In the genomic region with DNA sequence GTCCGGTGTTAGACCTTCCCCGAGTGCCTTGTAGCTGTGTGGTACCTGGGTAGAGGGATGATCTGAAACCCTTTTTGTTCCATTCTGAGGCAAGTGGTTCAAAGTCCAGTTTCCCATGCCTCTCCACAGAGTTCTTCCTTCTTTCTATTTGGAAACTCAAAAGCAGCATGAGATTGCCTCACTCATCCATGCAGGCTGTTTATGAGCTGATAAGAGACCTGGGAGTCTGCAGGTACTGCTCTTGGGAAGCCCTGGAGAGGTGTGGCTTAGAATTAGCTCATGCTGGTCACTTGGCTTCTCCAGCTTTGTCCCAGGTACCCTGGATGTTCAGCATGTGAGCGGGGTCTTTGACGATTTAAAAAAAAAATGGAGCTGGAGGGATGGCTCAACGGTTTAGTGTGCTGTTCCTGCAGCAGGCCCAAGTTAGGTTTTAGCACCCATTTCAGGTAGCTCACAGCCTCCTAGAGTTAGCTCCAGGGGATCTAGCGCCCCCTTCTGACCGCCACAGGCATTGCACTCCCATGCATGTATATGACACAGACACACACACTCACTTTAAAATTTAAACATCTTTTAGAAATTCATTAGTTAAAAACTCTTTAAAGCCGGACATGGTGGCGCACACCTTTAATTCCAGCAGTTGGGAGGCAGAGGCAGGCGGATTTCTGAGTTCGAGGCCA, we compare ENCODE assay signal across 15 mouse cellular contexts.
DNase-seq lines count a peak whose midpoint lies in the region; ATAC-seq and TF ChIP-seq lines count a peak whose summit lies in the region.
"Had no signal": no experiment of that assay in that cellular context is flagged by ENCODE, and none has a peak within 500 bp of the region (broad histone marks: within the 10 kb centered on the region; RNA-seq: fewer than 3 reads in every experiment).

No protein-coding gene starts in this region.

- no peaks in the 10 kb centered on the region for H3K4me1 ChIP-seq in cerebellum, adult 2 months (ENCODE audit: control insufficient read depth, insufficient read depth, low read length)
- no peaks in the 10 kb centered on the region for H3K4me1 ChIP-seq in liver, postnatal 0 days (ENCODE audit: insufficient read depth)
- peaks cover 1% of the 10 kb centered on the region; the same call in 1 of the 2 replicates for H3K4me1 ChIP-seq in forebrain, embryonic 14.5 days (ENCODE audit: control insufficient read depth, insufficient read depth, low read length)

- H3K9ac ChIP-seq in liver, postnatal 0 days (replicated peaks): no peak overlapping the region
- no peak overlapping the region for H3K9ac ChIP-seq in forebrain, embryonic 14.5 days (ENCODE audit: low read length)

- H3K27ac ChIP-seq in cerebellum, adult 2 months (ENCODE audit: insufficient read depth, low read length): no peak overlapping the region
- H3K27ac ChIP-seq in liver, postnatal 0 days (ENCODE audit: low read depth): no peak overlapping the region
- H3K27ac ChIP-seq in forebrain, embryonic 14.5 days (ENCODE audit: low read depth, low read length): no peak overlapping the region

- DNase-seq in cerebellum, adult 2 months: no peak
- DNase-seq in cerebellum, adult 18-20 months: no peak
- no peak for DNase-seq in liver, postnatal 0 days
- no peak for DNase-seq in liver
- peak; percentile 81 for DNase-seq in ZHBTc4 (ENCODE audit: low read depth, low spot score)
- peak; percentile 28 for DNase-seq in splenic B cell, adult 2 months (ENCODE audit: low read depth, low spot score)
- no peak for DNase-seq in forebrain, embryonic 14.5 days (ENCODE audit: low spot score)
- DNase-seq in cerebellum, adult 11 months: no peak
- DNase-seq: adrenal gland, postnatal 36 days; cerebellum, adult 9-11 months; heart, adult 11 months; heart, postnatal 4 days; kidney, postnatal 10 days; lung, postnatal 4 days had no signal

- H3K4me3 ChIP-seq in cerebellum, adult 2 months (replicated peaks; ENCODE audit: insufficient read depth, low read depth, low read length): no peak overlapping the region
- no peak overlapping the region for H3K4me3 ChIP-seq in liver, postnatal 0 days (ENCODE audit: low read depth, low read length)
- no peak overlapping the region for H3K4me3 ChIP-seq in forebrain, embryonic 14.5 days (ENCODE audit: low read depth, low read length)

- H3K4me2 ChIP-seq in liver, postnatal 0 days (ENCODE audit: low read depth, low read length): no peak overlapping the region
- no peak overlapping the region for H3K4me2 ChIP-seq in forebrain, embryonic 14.5 days (ENCODE audit: low read length)

- no peaks in the 10 kb centered on the region for H3K9me3 ChIP-seq in liver, postnatal 0 days (ENCODE audit: low read length)
- H3K9me3 ChIP-seq in forebrain, embryonic 14.5 days (replicated peaks; ENCODE audit: control insufficient read depth, low read length): no peaks in the 10 kb centered on the region

- H3K27me3 ChIP-seq in cerebellum, adult 2 months (ENCODE audit: control insufficient read depth, insufficient read depth, low read length): peaks cover 2% of the 10 kb centered on the region; the same call in 1 of the 2 replicates
- H3K27me3 ChIP-seq in liver, postnatal 0 days (ENCODE audit: insufficient read depth, low read length): no peaks in the 10 kb centered on the region
- H3K27me3 ChIP-seq in splenic B cell, adult 2 months (ENCODE audit: control insufficient read depth, insufficient read depth, low read length, poor library complexity, severe bottlenecking): no peaks in the 10 kb centered on the region
- no peaks in the 10 kb centered on the region for H3K27me3 ChIP-seq in forebrain, embryonic 14.5 days (replicated peaks; ENCODE audit: control insufficient read depth, insufficient read depth, low read length)

- WGBS in cerebellum, adult 2 months: 72% methylated on average over 11 of the region's 11 CpGs
- 74% methylated on average over 11 of the region's 11 CpGs for WGBS in liver, postnatal 0 days (ENCODE audit: insufficient replicate concordance)
- WGBS in forebrain, embryonic 14.5 days: 84% methylated on average over 11 of the region's 11 CpGs

- no peaks in the 10 kb centered on the region for H3K36me3 ChIP-seq in liver, postnatal 0 days (replicated peaks; ENCODE audit: insufficient read depth, low read length)
- no peaks in the 10 kb centered on the region for H3K36me3 ChIP-seq in splenic B cell, adult 2 months (ENCODE audit: control insufficient read depth, insufficient read depth, low read length, poor library complexity, severe bottlenecking)
- no peaks in the 10 kb centered on the region for H3K36me3 ChIP-seq in forebrain, embryonic 14.5 days (ENCODE audit: control insufficient read depth, insufficient read depth, low read length)

- ATAC-seq in liver, postnatal 0 days: no peak
- ATAC-seq in forebrain, embryonic 14.5 days: no peak
- ATAC-seq: Patski had no signal

- 0 out of 2 replicates have a peak, but pooled peaks have one; percentile 21 for TF ChIP-seq CTCF in cerebellum, adult 2 months (IDR thresholded peaks at IDR 0.05; ENCODE audit: borderline replicate concordance, insufficient read depth, low read depth, low read length)
- TF ChIP-seq CTCF in liver, postnatal 0 days (IDR thresholded peaks at IDR 0.05; ENCODE audit: low read depth): peak; percentile 39

- TF ChIP-seq POLR2A in cerebellum, adult 2 months (IDR thresholded peaks at IDR 0.05; ENCODE audit: borderline replicate concordance, insufficient read depth, low read length): no peak

- TF ChIP-seq EP300 in liver, postnatal 0 days (IDR thresholded peaks at IDR 0.05; ENCODE audit: low read depth): no peak

Comparison
In these comparisons a context has a peak if more than half of its experiments do, and no peak if none do; other contexts are left out.
1. DNase-seq: peak in ZHBTc4 (single experiment) and splenic B cell, adult 2 months (single experiment); none in cerebellum, adult 2 months (0 of 2), cerebellum, adult 18-20 months (0 of 2), liver, postnatal 0 days (single experiment), liver (single experiment), forebrain, embryonic 14.5 days (single experiment) and cerebellum, adult 11 months (single experiment).